Mouse (Mus musculus) erythroblast, embryonic 14.5 days (primary cell): Measurements from ENCODE around the gene Vpreb3.

ENCODE experiments used
- GATA1 ChIP-seq: IDR thresholded peaks from 2 replicates; pipeline ENCODE4 v1.6.1; 2012; ENCODE audit warnings: low read length, inconsistent platforms, mixed read lengths
- TAL1 ChIP-seq: IDR thresholded peaks from 3 replicates; pipeline ENCODE4 v1.6.1; 2012; ENCODE audit warnings: low read length, inconsistent platforms, mixed read lengths

DNA sequence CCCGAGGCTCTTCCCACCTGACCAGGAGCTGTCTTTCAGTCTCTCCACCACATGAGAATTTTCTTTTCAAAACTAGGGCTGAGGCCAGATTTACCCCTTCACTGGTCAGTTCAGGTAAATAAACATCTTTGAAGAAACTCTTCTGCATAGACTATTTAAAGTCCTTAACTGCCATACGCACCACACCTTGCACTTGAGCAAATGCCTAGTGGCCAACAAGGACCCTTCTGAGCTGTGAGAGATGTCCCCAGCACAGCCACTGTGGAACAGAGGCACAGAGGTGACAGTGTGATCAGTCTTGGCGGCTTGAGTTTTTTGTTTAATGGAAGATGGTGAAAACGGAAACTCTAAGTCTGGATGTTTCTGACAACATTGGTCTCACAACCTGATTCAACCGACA lies 23.8 kb upstream of the Vpreb3 start:
- no peak for TF ChIP-seq TAL1
- no peak for TF ChIP-seq GATA1
